Mouse (Mus musculus): ENCODE measurements around the gene Prkch. TPM values are rescaled to one million over a fixed set of nuclear protein-coding genes. Genes with fewer than 3 reads are reported as not detected.

Gene Prkch
- polyA plus RNA-seq, 1 experiment from 2014 or later, result 9.0 TPM

- H3K27me3 ChIP-seq, result no peaks in the 10 kb centered on the region
- no peak overlapping the region for H3K4me2 ChIP-seq (replicated peaks)
- H3K4me1 ChIP-seq, result peaks cover 6% of the 10 kb centered on the region
- 84% methylated on average over 2 of the region's 2 CpGs for WGBS
- H3K9ac ChIP-seq, result no peak overlapping the region
- no peaks in the 10 kb centered on the region for H3K9me3 ChIP-seq
- H3K36me3 ChIP-seq, result no peaks in the 10 kb centered on the region
- H3K4me3 ChIP-seq, result no peak overlapping the region
- no peak overlapping the region for H3K27ac ChIP-seq
- ATAC-seq (ENCODE audit: low FRiP score, low read depth), result no peak
Observed at GRCm38 (mm10) chr12:73666701-73667100, 82.1 kb downstream of the Prkch start.

DNA sequence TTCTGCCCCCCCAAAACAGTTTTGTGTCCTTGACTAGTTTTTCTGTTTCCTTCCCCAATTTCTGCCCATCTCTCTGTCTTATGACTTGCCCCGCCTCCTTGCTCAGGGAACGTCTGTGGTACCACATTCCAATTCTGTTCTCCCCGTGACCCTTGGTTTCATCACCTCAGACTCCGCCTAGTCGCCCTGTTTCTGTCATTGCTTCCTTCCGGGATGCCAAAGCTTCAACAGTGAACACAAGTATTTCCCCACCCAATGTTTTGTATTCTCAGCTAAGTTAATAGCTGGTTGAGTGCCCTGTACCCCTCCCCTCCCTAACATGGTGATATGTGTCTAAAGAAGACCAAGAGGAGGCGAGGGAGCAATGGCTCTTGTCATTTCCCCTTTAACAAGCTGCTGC, 83.0 kb downstream of the Prkch start:
- no peak overlapping the region for H3K4me3 ChIP-seq
- H3K9me3 ChIP-seq, result no peaks in the 10 kb centered on the region
- H3K4me1 ChIP-seq, result peaks cover 16% of the 10 kb centered on the region
- 76% methylated on average over 7 of the region's 7 CpGs for WGBS
- H3K4me2 ChIP-seq (replicated peaks), result no peak overlapping the region
- no peak for ATAC-seq (ENCODE audit: low FRiP score, low read depth)
- no peaks in the 10 kb centered on the region for H3K36me3 ChIP-seq
- H3K27me3 ChIP-seq, result no peaks in the 10 kb centered on the region
- H3K9ac ChIP-seq, result no peak overlapping the region
- H3K27ac ChIP-seq, result no peak overlapping the region

DNA sequence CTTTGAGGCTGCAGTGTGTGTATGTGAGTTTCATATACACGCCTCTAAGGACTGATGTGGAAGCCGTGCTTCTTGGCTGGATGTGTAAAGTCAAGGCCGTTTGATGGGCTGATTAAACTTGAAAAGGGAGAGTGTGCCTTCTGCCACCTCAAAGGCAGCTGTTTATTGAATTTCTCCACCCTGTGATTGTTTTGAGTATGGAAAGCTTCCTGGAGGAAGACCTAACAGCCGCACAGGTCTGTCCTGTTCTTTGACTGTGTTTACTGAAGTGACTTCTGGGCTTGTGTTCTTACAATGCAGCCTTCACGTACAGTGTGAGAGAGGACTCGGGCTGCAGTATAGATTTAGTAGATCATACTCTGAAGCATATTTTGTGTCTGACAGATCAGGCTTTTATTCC, 86.1 kb downstream of the Prkch start:
- no peak overlapping the region for H3K27ac ChIP-seq
- no peaks in the 10 kb centered on the region for H3K9me3 ChIP-seq
- H3K4me1 ChIP-seq, result peaks cover 29% of the 10 kb centered on the region
- no peak overlapping the region for H3K4me3 ChIP-seq
- no peaks in the 10 kb centered on the region for H3K27me3 ChIP-seq
- no peak overlapping the region for H3K9ac ChIP-seq
- WGBS, result 81% methylated on average over 6 of the region's 6 CpGs
- no peak for ATAC-seq (ENCODE audit: low FRiP score, low read depth)
- no peak overlapping the region for H3K4me2 ChIP-seq (replicated peaks)
- no peaks in the 10 kb centered on the region for H3K36me3 ChIP-seq

GRCm38 (mm10) chr12:73671540-73671939, 86.9 kb downstream of the Prkch start:
- H3K27ac ChIP-seq, result no peak overlapping the region
- H3K9me3 ChIP-seq, result no peaks in the 10 kb centered on the region
- H3K9ac ChIP-seq, result no peak overlapping the region
- no peak overlapping the region for H3K4me2 ChIP-seq (replicated peaks)
- H3K27me3 ChIP-seq, result no peaks in the 10 kb centered on the region
- H3K4me3 ChIP-seq, result no peak overlapping the region
- no peak for ATAC-seq (ENCODE audit: low FRiP score, low read depth)
- no peaks in the 10 kb centered on the region for H3K36me3 ChIP-seq
- peaks cover 29% of the 10 kb centered on the region for H3K4me1 ChIP-seq
- 52% methylated on average over 3 of the region's 3 CpGs for WGBS

DNA sequence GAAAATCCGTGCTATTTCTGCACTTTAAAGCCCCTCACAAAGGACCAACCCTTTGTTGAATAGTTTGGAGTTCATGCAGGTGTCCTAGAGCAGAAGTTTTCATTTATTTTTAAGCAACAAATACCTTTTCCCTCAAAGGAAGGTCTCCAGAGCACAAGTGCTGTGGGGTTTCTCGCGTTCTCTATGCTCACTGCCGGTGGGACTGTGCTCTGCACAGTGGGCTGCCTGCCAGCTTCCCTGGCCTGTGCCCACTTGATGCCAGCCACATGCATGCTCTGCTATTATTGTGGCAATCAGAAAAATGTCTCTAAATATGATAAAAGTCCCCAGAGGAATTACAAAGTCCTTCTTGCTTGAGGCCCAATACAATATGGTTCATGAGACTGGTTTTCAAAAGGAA, 87.4 kb downstream of the Prkch start:
- H3K9ac ChIP-seq, result no peak overlapping the region
- no peak overlapping the region for H3K4me2 ChIP-seq (replicated peaks)
- H3K27me3 ChIP-seq, result no peaks in the 10 kb centered on the region
- peaks cover 29% of the 10 kb centered on the region for H3K4me1 ChIP-seq
- no peak for ATAC-seq (ENCODE audit: low FRiP score, low read depth)
- no peak overlapping the region for H3K27ac ChIP-seq
- no peak overlapping the region for H3K4me3 ChIP-seq
- WGBS, result 69% methylated on average over 4 of the region's 4 CpGs
- no peaks in the 10 kb centered on the region for H3K36me3 ChIP-seq
- no peaks in the 10 kb centered on the region for H3K9me3 ChIP-seq

DNA sequence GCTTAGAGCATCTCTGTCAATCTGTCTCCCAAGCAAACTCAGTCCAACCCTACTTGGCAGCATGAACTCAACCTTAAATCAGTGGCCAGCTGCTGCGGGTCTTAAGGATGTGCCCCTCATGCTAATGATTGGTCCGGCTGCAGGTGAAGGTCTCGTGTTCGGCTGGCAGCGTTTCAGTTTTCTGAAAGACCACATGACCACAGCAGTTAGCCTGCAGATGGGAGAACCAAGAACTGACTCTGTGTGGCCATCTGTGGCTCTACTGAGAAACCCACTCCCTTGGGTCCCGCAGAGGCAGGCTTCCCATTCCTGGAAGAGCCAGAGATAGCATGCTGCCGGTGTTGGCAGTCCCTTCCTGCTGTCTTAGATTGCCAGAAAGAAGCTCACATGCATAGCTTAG, 89.2 kb downstream of the Prkch start:
- Histone ChIP-seq H3K9ac (no peak overlapping the region), H3K27me3 (no peaks in the 10 kb centered on the region), H3K9me3 (no peaks in the 10 kb centered on the region), H3K4me3 (no peak overlapping the region), H3K4me1 (peaks cover 29% of the 10 kb centered on the region), H3K4me2 (replicated peaks) (no peak overlapping the region), H3K36me3 (no peaks in the 10 kb centered on the region), H3K27ac (no peak overlapping the region)
- WGBS, result 81% methylated on average over 7 of the region's 7 CpGs
- no peak for ATAC-seq (ENCODE audit: low FRiP score, low read depth)

DNA sequence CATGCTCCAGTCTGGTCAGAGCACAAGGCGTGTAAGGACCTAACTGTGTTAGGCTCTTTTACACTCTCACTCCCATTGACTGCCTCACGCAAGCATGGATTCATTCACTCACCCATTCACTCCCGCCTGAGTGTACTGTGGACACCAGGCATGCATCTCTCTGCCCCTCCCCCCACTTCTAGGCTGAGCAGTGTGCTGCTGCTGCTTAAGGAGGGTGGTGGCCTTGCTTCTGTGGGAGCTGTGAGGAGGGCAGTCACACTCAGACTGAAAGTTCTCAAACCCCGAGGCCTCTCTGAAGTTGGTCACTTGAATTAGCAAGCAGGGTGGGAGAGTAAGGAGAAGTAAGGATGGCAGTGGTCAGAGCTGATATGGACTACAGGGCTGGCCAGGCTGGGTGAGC, 90.6 kb downstream of the Prkch start:
- H3K4me1 ChIP-seq, result peaks cover 29% of the 10 kb centered on the region
- no peak overlapping the region for H3K27ac ChIP-seq
- H3K36me3 ChIP-seq, result no peaks in the 10 kb centered on the region
- H3K4me2 ChIP-seq (replicated peaks), result no peak overlapping the region
- 64% methylated on average over 4 of the region's 4 CpGs for WGBS
- ATAC-seq (ENCODE audit: low FRiP score, low read depth), result no peak
- H3K9ac ChIP-seq, result no peak overlapping the region
- H3K27me3 ChIP-seq, result no peaks in the 10 kb centered on the region
- no peak overlapping the region for H3K4me3 ChIP-seq
- H3K9me3 ChIP-seq, result no peaks in the 10 kb centered on the region

DNA sequence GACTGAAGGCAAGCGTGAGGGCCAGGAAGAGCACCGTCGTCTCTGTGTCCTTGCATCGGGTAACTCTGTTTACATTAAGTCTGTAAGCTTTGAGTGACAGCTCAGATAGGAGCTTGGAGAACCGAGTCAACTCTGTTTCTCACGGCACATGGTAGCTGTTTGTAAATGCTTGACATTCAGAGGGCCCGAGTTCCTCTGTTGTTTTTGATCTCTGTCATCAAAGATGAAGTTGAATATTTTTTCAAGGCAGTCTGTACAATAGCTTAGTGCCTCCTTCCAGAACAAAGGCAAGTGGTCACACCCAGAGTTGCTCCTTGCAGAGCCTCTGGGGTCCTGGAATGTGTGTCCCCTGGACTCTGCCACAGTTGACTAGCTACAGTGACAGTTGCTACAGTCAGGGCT, 94.8 kb downstream of the Prkch start:
- peaks cover 9% of the 10 kb centered on the region; the same call in 1 of the 2 replicates for H3K4me1 ChIP-seq
- no peak for ATAC-seq (ENCODE audit: low FRiP score, low read depth)
- H3K27me3 ChIP-seq, result no peaks in the 10 kb centered on the region
- H3K4me2 ChIP-seq (replicated peaks), result no peak overlapping the region
- H3K27ac ChIP-seq, result no peak overlapping the region
- no peaks in the 10 kb centered on the region for H3K36me3 ChIP-seq
- WGBS, result 33% methylated on average over 7 of the region's 7 CpGs
- no peak overlapping the region for H3K4me3 ChIP-seq
- H3K9me3 ChIP-seq, result no peaks in the 10 kb centered on the region
- no peak overlapping the region for H3K9ac ChIP-seq

DNA sequence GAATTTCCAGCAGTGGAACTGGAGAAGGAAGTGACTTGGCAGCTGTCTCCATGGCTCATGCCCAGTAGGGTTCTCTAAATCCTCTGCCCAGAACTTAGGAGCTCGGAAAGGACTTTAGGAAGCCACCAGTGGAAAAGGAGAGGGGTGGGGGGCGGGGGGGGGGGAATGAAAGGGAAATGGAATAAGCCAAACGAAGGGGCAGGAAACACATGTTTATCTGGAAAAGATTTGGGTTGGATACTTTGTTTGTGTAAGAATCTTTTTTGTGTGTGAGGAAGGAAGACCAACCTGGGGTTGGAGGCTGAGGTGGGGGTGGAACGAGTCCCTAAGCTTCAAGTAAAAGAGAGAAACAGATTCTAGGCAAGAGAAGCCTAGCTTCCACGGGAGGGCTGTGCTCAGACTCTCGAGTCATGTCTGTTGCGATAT, 98.3 kb downstream of the Prkch start:
- no peaks in the 10 kb centered on the region for H3K36me3 ChIP-seq
- H3K27me3 ChIP-seq, result no peaks in the 10 kb centered on the region
- no peak overlapping the region for H3K4me3 ChIP-seq
- ATAC-seq (ENCODE audit: low FRiP score, low read depth), result no peak
- H3K4me2 ChIP-seq (replicated peaks), result no peak overlapping the region
- H3K27ac ChIP-seq, result no peak overlapping the region
- H3K9me3 ChIP-seq, result no peaks in the 10 kb centered on the region
- peaks cover 12% of the 10 kb centered on the region for H3K4me1 ChIP-seq
- whole genome bisulfite sequencing, result 64% methylated on average over 7 of the region's 7 CpGs
- H3K9ac ChIP-seq, result no peak overlapping the region

- WGBS, result 77% methylated on average over 13 of the region's 13 CpGs
- Histone ChIP-seq H3K4me2 (replicated peaks) (no peak overlapping the region), H3K4me3 (no peak overlapping the region), H3K4me1 (peaks cover 15% of the 10 kb centered on the region), H3K9me3 (no peaks in the 10 kb centered on the region), H3K27ac (no peak overlapping the region), H3K9ac (no peak overlapping the region), H3K36me3 (no peaks in the 10 kb centered on the region), H3K27me3 (no peaks in the 10 kb centered on the region)
- no peak for ATAC-seq (ENCODE audit: low FRiP score, low read depth)
Observed at GRCm38 (mm10) chr12:73685875-73686274, 101.3 kb downstream of the Prkch start.

DNA sequence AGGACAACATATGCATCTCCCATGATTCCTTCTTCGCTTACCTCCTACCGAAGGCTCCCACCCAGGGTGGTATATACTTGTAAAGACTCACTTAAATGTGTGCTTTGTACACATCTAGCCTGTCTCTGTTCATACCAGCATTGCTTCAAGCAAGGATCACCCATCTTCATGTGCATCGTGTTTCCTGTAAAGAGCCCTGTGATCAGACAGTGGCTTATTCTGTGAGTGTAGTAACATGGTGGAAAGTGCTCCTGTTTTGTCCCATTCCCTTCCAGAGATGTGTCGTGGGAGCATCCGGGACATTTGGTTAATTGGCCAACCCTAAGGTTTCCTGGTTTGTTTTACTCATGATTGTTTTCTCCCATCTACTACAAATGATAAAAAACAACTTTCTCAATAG, 101.9 kb downstream of the Prkch start:
- Histone ChIP-seq H3K36me3 (no peaks in the 10 kb centered on the region), H3K4me2 (replicated peaks) (no peak overlapping the region), H3K4me1 (peaks cover 15% of the 10 kb centered on the region), H3K27me3 (no peaks in the 10 kb centered on the region), H3K9ac (no peak overlapping the region), H3K27ac (no peak overlapping the region), H3K9me3 (no peaks in the 10 kb centered on the region), H3K4me3 (no peak overlapping the region)
- ATAC-seq (ENCODE audit: low FRiP score, low read depth), result no peak
- WGBS, result 92% methylated on average over 5 of the region's 5 CpGs

GRCm38 (mm10) chr12:73687077-73688035, 102.8 kb downstream of the Prkch start:
- peak; percentile 64; the same call in 1 of the 2 replicates for ATAC-seq (ENCODE audit: low FRiP score, low read depth)
- peaks cover 15% of the 10 kb centered on the region for H3K4me1 ChIP-seq
- 0 out of 2 replicates have a peak overlapping the region, but pooled peaks have one; percentile 11 for H3K4me2 ChIP-seq (replicated peaks)
- H3K27me3 ChIP-seq, result no peaks in the 10 kb centered on the region
- peak overlapping the region; percentile 39; the same call in 1 of the 2 replicates for H3K27ac ChIP-seq
- no peak overlapping the region for H3K4me3 ChIP-seq
- no peaks in the 10 kb centered on the region for H3K36me3 ChIP-seq
- WGBS, result 54% methylated on average over 20 of the region's 20 CpGs
- no peak overlapping the region for H3K9ac ChIP-seq
- no peaks in the 10 kb centered on the region for H3K9me3 ChIP-seq

- H3K4me3 ChIP-seq, result no peak overlapping the region
- H3K9ac ChIP-seq, result no peak overlapping the region
- H3K27me3 ChIP-seq, result no peaks in the 10 kb centered on the region
- H3K4me1 ChIP-seq, result peaks cover 9% of the 10 kb centered on the region
- H3K27ac ChIP-seq, result no peak overlapping the region
- 21% methylated on average over 4 of the region's 4 CpGs for WGBS
- no peaks in the 10 kb centered on the region for H3K9me3 ChIP-seq
- H3K4me2 ChIP-seq (replicated peaks), result no peak overlapping the region
- no peak for ATAC-seq (ENCODE audit: low FRiP score, low read depth)
- no peaks in the 10 kb centered on the region for H3K36me3 ChIP-seq
Observed at GRCm38 (mm10) chr12:73692321-73692720, 107.7 kb downstream of the Prkch start.
